Mouse (Mus musculus) C2C12 (cell line): ENCODE results near the gene Rimkla.
A peak's percentile ranks its signal among the peaks of the same experiment; 100 is the strongest.

ENCODE experiments used
- CEBPB ChIP-seq: IDR thresholded peaks from one replicate; pipeline ENCODE4 v1.6.1; 2011; ENCODE audit warnings: low read depth, mild to moderate bottlenecking, control low read depth, moderate library complexity
- CTCF ChIP-seq: IDR thresholded peaks from one replicate; pipeline ENCODE4 v1.5.1; 2011; ENCODE audit not compliant: control insufficient read depth, insufficient read depth, insufficient read length
- FOSL1 ChIP-seq: IDR thresholded peaks from one replicate; pipeline ENCODE4 v1.8.0; 2011; ENCODE audit warnings: mild to moderate bottlenecking, low read length; ENCODE audit not compliant: poor library complexity, insufficient read depth, severe bottlenecking
- USF1 ChIP-seq: IDR thresholded peaks from one replicate; pipeline ENCODE4 v1.6.1; 2011; ENCODE audit warnings: low read depth, mild to moderate bottlenecking, control low read depth, moderate library complexity

GRCm38 (mm10) chr4:119460296-119460695 is 32.1 kb downstream of the Rimkla start:
- TF ChIP-seq USF1 (no peak), CTCF (peak; percentile 1), FOSL1 (no peak), CEBPB (no peak)
